26 mouse cellular contexts compared by ENCODE assay signal in the genomic region with DNA sequence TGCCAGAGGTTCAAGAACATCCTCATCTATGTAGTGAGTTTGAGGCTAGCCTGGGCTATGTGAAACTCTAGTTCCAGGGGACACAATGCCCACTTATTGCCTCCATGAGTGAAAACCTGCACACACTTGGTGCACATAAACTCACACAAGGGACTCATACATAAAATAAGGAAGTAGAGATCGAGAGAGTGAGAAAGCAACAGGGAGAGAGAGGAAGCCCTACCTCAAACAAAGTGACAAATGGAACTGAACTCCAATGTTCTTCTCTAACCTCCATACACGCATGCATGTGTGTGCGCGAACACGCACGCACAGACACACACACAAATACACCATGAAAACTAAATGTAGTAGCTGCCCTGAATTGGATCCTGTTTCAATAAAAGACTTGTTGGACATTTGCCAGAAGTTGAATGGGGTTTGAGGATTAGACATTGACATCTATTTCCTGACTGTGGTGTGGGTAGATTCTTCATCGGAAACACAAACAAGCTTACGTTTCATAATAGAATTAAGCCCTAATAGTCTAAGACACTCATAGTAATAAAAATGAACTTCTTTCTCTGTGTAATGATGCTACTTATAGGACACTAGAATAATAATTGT. TPM values are rescaled to one million over a fixed set of nuclear protein-coding genes. Genes with fewer than 3 reads are reported as not detected.
"Had no signal": no experiment of that assay in that cellular context is flagged by ENCODE, and none has a peak within 500 bp of the region (broad histone marks: within the 10 kb centered on the region; RNA-seq: fewer than 3 reads in every experiment).

No protein-coding gene starts in this region.

- H3K4me3 ChIP-seq: layer of hippocampus, adult 2 months; left cerebral cortex, adult 2 months; liver, embryonic 13.5 days; lung, embryonic 15.5 days; stomach, embryonic 15.5 days had no signal

- H3K9me3 ChIP-seq: liver, embryonic 13.5 days; lung, embryonic 15.5 days; stomach, embryonic 15.5 days had no signal

- H3K4me1 ChIP-seq: lung, embryonic 15.5 days; stomach, embryonic 15.5 days had no signal

- H3K27ac ChIP-seq: kidney, postnatal 0 days; layer of hippocampus, adult 2 months; left cerebral cortex, adult 2 months; liver, embryonic 13.5 days; lung, embryonic 15.5 days; stomach, embryonic 15.5 days had no signal

- DNase-seq: kidney, adult 2 months; kidney, postnatal 25 days; layer of hippocampus, postnatal 36 days; liver, embryonic 13.5 days; lung, postnatal 10 days; lung, postnatal 36 days; midbrain, embryonic 14.5 days; thymus, postnatal 4 days had no signal

- H3K27me3 ChIP-seq: liver, embryonic 13.5 days; lung, embryonic 15.5 days; stomach, embryonic 15.5 days had no signal

- H3K9ac ChIP-seq: liver, embryonic 13.5 days; lung, embryonic 15.5 days; stomach, embryonic 15.5 days had no signal

- H3K4me2 ChIP-seq: liver, embryonic 13.5 days; lung, embryonic 15.5 days; midbrain, embryonic 11.5 days; stomach, embryonic 15.5 days had no signal

- H3K36me3 ChIP-seq: liver, embryonic 13.5 days; lung, embryonic 15.5 days; stomach, embryonic 15.5 days had no signal

RNA-seq across cellular contexts. Expression of a gene that starts 48.0 kb away (rescaled TPM):
- total RNA-seq: layer of hippocampus, adult 2 months; layer of hippocampus, postnatal 10 days; layer of hippocampus, postnatal 36 days; left cerebral cortex, adult 2 months; left cerebral cortex, postnatal 10 days; left cerebral cortex, postnatal 36 days; liver, adult 2 months; megakaryocyte-erythroid progenitor cell, adult 5-6 weeks; midbrain, postnatal 0 days had no signal
- polyA plus RNA-seq: kidney, adult 2 months; limb, embryonic 11.5 days; liver, adult 2 months; liver, embryonic 13.5 days; midbrain, embryonic 11.5 days; midbrain, embryonic 14.5 days; neural tube, embryonic 11.5 days; neural tube, embryonic 14.5 days; small intestine, adult 2 months; spleen, adult 2 months; stomach, embryonic 15.5 days; thymus, postnatal 0 days had no signal

RNA-seq across cellular contexts. Expression of a gene that starts 59.5 kb away (rescaled TPM):
- total RNA-seq: megakaryocyte-erythroid progenitor cell, adult 5-6 weeks had no signal
